Comparison of ENCODE assay signal across 15 mouse cellular contexts in genomic region chr6:113062253-113062652, GRCm38 (mm10). TPM values are rescaled to one million over a fixed set of nuclear protein-coding genes. Genes with fewer than 3 reads are reported as not detected.
DNase-seq lines count a peak whose midpoint lies in the region; ATAC-seq lines count a peak whose summit lies in the region.
"Had no signal": no experiment of that assay in that cellular context is flagged by ENCODE, and none has a peak within 500 bp of the region (broad histone marks: within the 10 kb centered on the region; RNA-seq: fewer than 3 reads in every experiment).

No protein-coding gene starts in this region.

- no peaks in the 10 kb centered on the region for H3K4me1 ChIP-seq in forebrain, embryonic 16.5 days (replicated peaks; ENCODE audit: control insufficient read depth, insufficient read depth, low read length)
- peaks cover 5% of the 10 kb centered on the region for H3K4me1 ChIP-seq in forebrain, embryonic 10.5 days
- H3K4me1 ChIP-seq in hindbrain, embryonic 10.5 days (replicated peaks), result no peaks in the 10 kb centered on the region
- H3K4me1 ChIP-seq: limb, embryonic 15.5 days had no signal

- 22% methylated on average over 3 of the region's 3 CpGs for WGBS in forebrain, embryonic 16.5 days
- 59% methylated on average over 3 of the region's 3 CpGs for WGBS in forebrain, embryonic 10.5 days
- 81% methylated on average over 3 of the region's 3 CpGs for whole genome bisulfite sequencing in hindbrain, embryonic 10.5 days

- no peak overlapping the region for H3K27ac ChIP-seq in forebrain, embryonic 16.5 days (ENCODE audit: low read length)
- no peak overlapping the region for H3K27ac ChIP-seq in forebrain, embryonic 10.5 days
- H3K27ac ChIP-seq in hindbrain, embryonic 10.5 days, result no peak overlapping the region
- H3K27ac ChIP-seq: hindbrain, embryonic 14.5 days; limb, embryonic 15.5 days had no signal

- no peaks in the 10 kb centered on the region for H3K9me3 ChIP-seq in forebrain, embryonic 16.5 days (ENCODE audit: control insufficient read depth, low read length)
- no peaks in the 10 kb centered on the region for H3K9me3 ChIP-seq in forebrain, embryonic 10.5 days
- H3K9me3 ChIP-seq in hindbrain, embryonic 10.5 days, result no peaks in the 10 kb centered on the region
- H3K9me3 ChIP-seq: limb, embryonic 15.5 days had no signal

- H3K9ac ChIP-seq in forebrain, embryonic 16.5 days (replicated peaks; ENCODE audit: low read depth, low read length), result no peak overlapping the region
- H3K9ac ChIP-seq: hindbrain, embryonic 14.5 days; limb, embryonic 15.5 days had no signal

- peaks cover 34% of the 10 kb centered on the region for H3K36me3 ChIP-seq in forebrain, embryonic 16.5 days (ENCODE audit: control insufficient read depth, insufficient read depth)
- H3K36me3 ChIP-seq in forebrain, embryonic 10.5 days (replicated peaks), result peaks cover 99% of the 10 kb centered on the region
- H3K36me3 ChIP-seq in hindbrain, embryonic 10.5 days, result peaks cover 97% of the 10 kb centered on the region

- H3K4me2 ChIP-seq in forebrain, embryonic 16.5 days (ENCODE audit: low read length), result no peak overlapping the region
- H3K4me2 ChIP-seq: hindbrain, embryonic 14.5 days; limb, embryonic 15.5 days had no signal

- ATAC-seq in forebrain, embryonic 16.5 days, result peak; percentile 54; the same call in 1 of the 2 replicates
- ATAC-seq: intestine, postnatal 0 days; midbrain, embryonic 16.5 days had no signal

- no peak for DNase-seq in forebrain, embryonic 10.5 days (ENCODE audit: extremely low spot score, low spot score)
- DNase-seq in 3134 (ENCODE audit: extremely low read depth, insufficient read length, low spot score) (peak; percentile 47), NIH3T3 (ENCODE audit: low read depth) (peak; percentile 39)
- peak; percentile 38 for DNase-seq in kidney, postnatal 10 days
- no peak for DNase-seq in cerebellum, adult 18-20 months
- no peak for DNase-seq in hindbrain, embryonic 10.5 days (ENCODE audit: low spot score)
- DNase-seq in ovary, postnatal 10 days (ENCODE audit: low spot score), result no peak
- DNase-seq: adrenal gland, postnatal 25 days; cerebellum, adult 11 months; thymus, postnatal 14 days had no signal

- H3K27me3 ChIP-seq in forebrain, embryonic 16.5 days (replicated peaks; ENCODE audit: control insufficient read depth, insufficient read depth, low read length), result no peaks in the 10 kb centered on the region
- H3K27me3 ChIP-seq in forebrain, embryonic 10.5 days (ENCODE audit: poor library complexity, severe bottlenecking), result no peaks in the 10 kb centered on the region
- no peaks in the 10 kb centered on the region for H3K27me3 ChIP-seq in hindbrain, embryonic 10.5 days (ENCODE audit: insufficient read depth, poor library complexity, severe bottlenecking)
- H3K27me3 ChIP-seq: limb, embryonic 15.5 days had no signal

- no peak overlapping the region for H3K4me3 ChIP-seq in forebrain, embryonic 16.5 days (replicated peaks; ENCODE audit: low read length)
- no peak overlapping the region for H3K4me3 ChIP-seq in forebrain, embryonic 10.5 days
- no peak overlapping the region for H3K4me3 ChIP-seq in hindbrain, embryonic 10.5 days
- H3K4me3 ChIP-seq: limb, embryonic 15.5 days had no signal

RNA-seq across cellular contexts. Expression of gene Setd5, which starts 14.9 kb away (rescaled TPM):
- polyA plus RNA-seq in forebrain, embryonic 16.5 days (2015; fragmentation: Nextera tagmentation; extraction: Ambion mirVana), result 52.2 and 55.4 TPM in 2 replicates
- polyA plus RNA-seq in forebrain, embryonic 10.5 days (2016; fragmentation: Nextera tagmentation; extraction: Ambion mirVana), result 72.5 and 77.8 TPM in 2 replicates
- polyA plus RNA-seq in hindbrain, embryonic 10.5 days (2016; fragmentation: Nextera tagmentation; extraction: Ambion mirVana), result 71.2 and 82.4 TPM in 2 replicates

RNA-seq across cellular contexts. Expression of gene Thumpd3, which starts 16.2 kb away (rescaled TPM):
- polyA plus RNA-seq in forebrain, embryonic 16.5 days (2015; fragmentation: Nextera tagmentation; extraction: Ambion mirVana), result 65.0 and 66.8 TPM in 2 replicates
- 75.2 and 81.4 TPM in 2 replicates for polyA plus RNA-seq in forebrain, embryonic 10.5 days (2016; fragmentation: Nextera tagmentation; extraction: Ambion mirVana)
- 61.0 and 66.1 TPM in 2 replicates for polyA plus RNA-seq in hindbrain, embryonic 10.5 days (2016; fragmentation: Nextera tagmentation; extraction: Ambion mirVana)

Comparison
In these comparisons a context has a peak if more than half of its experiments do, and no peak if none do; other contexts are left out.
1. DNase-seq: peak in 3134 (single experiment), NIH3T3 (single experiment) and kidney, postnatal 10 days (single experiment); none in forebrain, embryonic 10.5 days (single experiment), cerebellum, adult 18-20 months (0 of 2), hindbrain, embryonic 10.5 days (single experiment) and ovary, postnatal 10 days (single experiment).